Mouse (Mus musculus): ENCODE measurements around the gene Fkbp1b. TPM values are rescaled to one million over a fixed set of nuclear protein-coding genes. Genes with fewer than 3 reads are reported as not detected.
"Not testable (repeated sequence)": the region's sequence is repeated elsewhere in the genome, so short reads cannot be mapped to it uniquely, and the experiment has no call there.

The Fkbp1b gene
- 10 to 100 TPM; 43.3 to 56.1 TPM for total RNA-seq (2021)
- long read RNA-seq, transcript Fkbp1b-201 (4 exons, 976 nt), result major isoform, 23 of 29 reads
- long read RNA-seq, partial matches to known transcripts, result 0 of 29 reads
- long read RNA-seq, other reads (novel, unspliced or antisense), result 4 of 29 reads

GRCm38 (mm10) chr12:4841392-4841887 is at the start of gene Fkbp1b:
TSS of gene Fkbp1b (minus strand) at chr12:4841591.
- peak in 1 of 2 experiments; percentile 52 for DNase-seq (ENCODE audit: low spot score in 2 of 2)

DNA sequence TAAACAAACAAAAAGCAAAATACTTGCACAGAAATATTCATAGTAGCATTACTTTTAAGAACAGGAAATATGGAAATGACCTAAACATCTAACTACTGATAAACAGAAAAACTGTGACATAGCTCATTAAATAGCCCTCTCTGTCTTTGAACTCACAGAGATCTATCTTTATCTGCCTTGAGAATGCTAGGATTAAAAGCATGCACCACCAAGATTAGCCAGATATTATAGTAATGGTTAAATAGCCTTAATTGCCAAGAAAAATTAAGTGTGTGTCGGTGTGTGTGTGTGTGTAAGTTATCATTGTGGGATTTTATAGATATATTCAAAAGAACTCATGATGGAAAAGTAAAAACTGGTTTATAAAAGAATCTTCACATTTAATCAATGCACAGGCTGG is 48.5 kb upstream of the Fkbp1b start:
- no peak for DNase-seq (ENCODE audit: low spot score in 2 of 2)

- DNase-seq (ENCODE audit: low spot score in 2 of 2), result no peak
Observed at GRCm38 (mm10) chr12:4889251-4889650, 47.9 kb upstream of the Fkbp1b start.

DNA sequence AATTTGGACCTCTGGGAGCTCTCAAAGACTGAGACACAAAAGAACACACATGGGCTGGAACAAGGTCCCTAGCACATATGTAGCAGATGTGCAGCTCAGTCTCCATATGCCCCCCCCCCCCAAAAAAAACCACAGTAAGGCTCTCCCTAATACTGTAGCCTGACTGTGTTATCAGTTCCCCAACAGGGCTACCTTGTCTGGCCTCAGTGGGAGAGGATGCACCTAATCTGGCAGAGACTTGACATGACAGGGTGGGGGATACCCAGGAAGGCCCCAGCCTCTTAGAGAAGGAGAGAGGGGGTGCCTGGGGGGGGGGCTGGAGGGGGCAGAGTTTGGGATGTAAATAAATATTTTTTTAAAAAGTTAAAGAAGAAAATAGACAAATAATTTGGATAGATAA is 47.3 kb upstream of the Fkbp1b start:
- no peak for DNase-seq (ENCODE audit: low spot score in 2 of 2)

- not testable (repeated sequence) for DNase-seq (ENCODE audit: low spot score in 2 of 2)
Observed at GRCm38 (mm10) chr12:4886581-4886980, 45.2 kb upstream of the Fkbp1b start.

- DNase-seq (ENCODE audit: low spot score in 2 of 2), result no peak
Observed at GRCm38 (mm10) chr12:4885062-4885461, 43.7 kb upstream of the Fkbp1b start.

DNA sequence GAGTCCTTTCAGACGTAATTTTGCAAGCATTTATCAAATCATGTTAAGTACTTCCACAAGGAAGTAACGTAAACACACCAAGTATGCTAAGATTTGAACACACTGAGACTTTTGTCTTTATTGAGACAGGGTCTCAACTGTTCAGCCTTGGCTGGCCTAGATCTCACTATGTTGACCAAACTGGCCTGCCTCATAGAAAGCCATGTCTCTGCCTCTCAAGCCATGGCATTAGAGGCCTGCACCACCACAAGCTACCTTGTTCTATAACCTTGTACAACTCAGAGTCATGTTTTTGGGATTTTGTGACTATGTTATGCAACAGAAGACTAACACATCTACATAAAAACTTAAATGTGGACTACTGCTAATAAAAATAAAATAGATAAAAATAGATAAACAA is 40.7 kb upstream of the Fkbp1b start:
- no peak for DNase-seq (ENCODE audit: low spot score in 2 of 2)

- DNase-seq (ENCODE audit: low spot score in 2 of 2), result no peak
Observed at GRCm38 (mm10) chr12:4879048-4879447, 37.7 kb upstream of the Fkbp1b start.

- DNase-seq (ENCODE audit: low spot score in 2 of 2), result no peak
Observed at GRCm38 (mm10) chr12:4878296-4878783, 36.9 kb upstream of the Fkbp1b start.

- no peak for DNase-seq (ENCODE audit: low spot score in 2 of 2)
Observed at GRCm38 (mm10) chr12:4875623-4876022, 34.2 kb upstream of the Fkbp1b start.

DNA sequence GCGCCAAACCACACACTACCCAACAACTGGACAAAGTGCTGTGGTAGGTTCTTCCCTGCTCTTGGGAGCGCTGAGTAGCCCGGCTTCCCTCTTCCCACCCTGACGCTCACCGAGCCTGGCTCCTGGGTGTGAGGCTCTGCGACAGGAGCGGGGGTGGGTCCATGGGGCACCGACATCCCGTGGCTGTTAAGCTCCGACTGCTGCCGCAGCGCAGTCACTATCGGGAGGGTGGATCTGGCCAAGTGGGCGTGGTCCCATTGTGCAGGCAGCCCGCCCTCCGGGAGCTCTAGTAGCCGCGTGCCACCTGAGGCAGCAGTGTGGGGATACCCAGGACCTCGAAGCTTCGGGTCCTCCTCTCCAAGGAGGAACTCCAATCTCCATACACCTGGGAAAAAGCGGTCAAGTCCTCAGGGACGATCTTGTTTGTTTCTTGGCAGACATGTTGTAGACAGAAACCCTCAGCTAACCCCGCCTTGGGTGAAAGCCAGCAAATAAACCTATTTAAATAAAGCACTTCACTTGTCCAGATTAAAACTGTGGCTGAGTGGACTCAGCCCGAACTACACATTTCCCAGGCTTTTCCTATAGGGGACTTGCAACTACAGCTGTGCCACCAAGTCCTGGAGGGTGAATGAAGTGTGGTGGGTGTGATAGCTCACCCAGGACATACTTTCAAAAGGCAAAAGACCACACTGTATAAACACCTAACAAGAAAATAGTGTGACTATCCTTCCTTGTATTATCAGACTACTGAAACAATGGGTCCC is 33.0 kb upstream of the Fkbp1b start, which contains the start of gene Mfsd2b:
Gene Mfsd2b (minus strand): TSS at position 199 of the 767 bp plus-strand sequence.
- DNase-seq (ENCODE audit: low spot score in 2 of 2), result peak in 1 of 2 experiments; percentile 28

DNA sequence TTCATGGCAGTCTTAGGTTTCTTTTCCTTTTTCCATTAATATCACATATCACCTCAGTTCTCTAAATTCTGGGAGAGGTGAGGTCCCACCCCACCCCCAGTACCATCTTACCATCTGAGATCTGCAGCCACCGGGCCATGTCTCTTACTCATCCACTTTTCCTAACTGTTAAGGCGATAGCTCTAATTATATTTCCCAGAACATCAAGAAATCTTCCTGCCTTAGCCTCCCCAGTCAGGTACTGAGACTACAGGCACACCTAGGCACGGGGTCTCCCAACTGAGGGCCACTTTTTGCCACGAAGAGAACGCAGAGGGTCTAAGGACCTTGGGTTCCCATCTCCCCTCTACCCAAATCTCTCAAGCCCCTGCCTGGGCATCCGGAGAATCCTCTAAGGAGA is 32.1 kb upstream of the Fkbp1b start:
- no peak for DNase-seq (ENCODE audit: low spot score in 2 of 2)

- DNase-seq (ENCODE audit: low spot score in 2 of 2), result no peak
Observed at GRCm38 (mm10) chr12:4872983-4873477, 31.6 kb upstream of the Fkbp1b start.

DNA sequence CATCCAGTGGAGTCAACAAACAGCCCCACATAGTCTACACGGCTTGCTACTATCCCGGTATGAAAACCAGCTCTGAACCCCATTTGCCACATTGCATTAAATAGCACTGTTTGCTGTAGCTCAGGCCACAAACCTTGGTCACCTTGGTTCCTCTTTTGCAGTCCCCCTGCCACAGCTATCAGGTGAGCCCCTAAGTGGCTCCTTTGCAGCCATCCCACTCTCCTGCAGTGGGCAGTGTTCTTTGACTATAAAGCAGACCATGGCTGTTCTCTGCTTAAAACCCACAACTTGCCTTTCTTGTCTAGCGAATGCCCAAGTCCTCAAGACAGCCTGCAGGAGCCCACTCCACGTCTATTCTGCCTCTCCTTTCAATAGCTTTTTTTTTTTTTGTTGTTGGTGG is 30.9 kb upstream of the Fkbp1b start:
- DNase-seq (ENCODE audit: low spot score in 2 of 2), result no peak

- no peak for DNase-seq (ENCODE audit: low spot score in 2 of 2)
Observed at GRCm38 (mm10) chr12:4871260-4871659, 29.9 kb upstream of the Fkbp1b start.

DNA sequence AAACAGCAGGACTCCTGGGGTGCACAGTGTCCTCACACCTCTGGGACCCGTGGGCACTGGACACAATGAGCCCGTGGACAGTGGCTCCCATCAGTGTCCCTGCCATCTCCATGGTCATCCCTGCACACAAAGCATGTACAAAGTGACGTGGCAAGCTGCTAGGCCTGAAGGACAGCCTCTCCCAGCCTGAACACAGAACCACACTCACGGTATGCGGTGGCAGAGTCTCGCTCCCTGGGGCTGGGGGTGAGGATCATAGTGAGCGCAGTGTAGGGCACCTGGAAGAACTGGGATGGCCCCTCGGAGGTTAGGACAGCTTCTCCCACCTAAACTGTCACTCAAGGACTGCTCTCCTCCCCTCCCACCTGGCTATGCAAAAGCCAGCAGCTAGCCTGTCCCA is 27.5 kb upstream of the Fkbp1b start:
- no peak for DNase-seq (ENCODE audit: low spot score in 2 of 2)

- DNase-seq (ENCODE audit: low spot score in 2 of 2), result peak; percentile 30 to 55
Observed at GRCm38 (mm10) chr12:4864338-4864690, 22.9 kb upstream of the Fkbp1b start.

- no peak for DNase-seq (ENCODE audit: low spot score in 2 of 2)
Observed at GRCm38 (mm10) chr12:4863654-4864337, 22.4 kb upstream of the Fkbp1b start.

- DNase-seq (ENCODE audit: low spot score in 2 of 2), result no peak
Observed at GRCm38 (mm10) chr12:4862672-4863071, 21.3 kb upstream of the Fkbp1b start.

DNA sequence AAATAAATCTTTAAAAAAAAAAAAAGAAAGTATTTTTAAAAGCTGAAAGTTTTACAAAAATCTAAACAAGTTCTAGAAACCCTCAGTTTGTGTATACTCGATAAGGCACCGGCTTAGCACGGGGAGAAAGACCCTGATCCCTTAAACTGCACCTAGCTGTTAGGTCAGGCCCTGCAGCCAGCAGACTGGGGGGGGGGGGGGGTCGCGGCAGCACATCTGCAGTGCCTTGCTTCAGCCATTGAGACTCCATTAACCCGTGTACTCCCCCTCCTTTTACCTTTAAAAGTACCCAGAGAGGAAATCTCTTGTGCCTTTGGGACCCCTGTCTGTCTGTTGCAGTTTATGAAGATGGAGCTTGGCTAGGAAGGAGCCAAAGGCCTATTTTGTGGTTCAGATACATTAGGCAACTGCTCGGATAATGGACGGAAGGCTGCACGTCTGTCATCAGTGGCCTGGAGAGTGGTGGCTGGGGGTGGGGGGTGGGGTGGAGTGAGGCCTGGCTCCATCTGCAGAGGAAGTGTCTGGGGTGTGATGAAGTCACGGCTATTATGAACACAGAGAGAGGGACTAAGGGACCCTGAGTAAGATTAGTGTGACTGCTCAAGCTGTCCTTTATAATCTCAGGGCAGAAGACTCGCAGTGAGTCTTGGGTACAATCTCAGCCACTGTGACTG is 18.0 kb upstream of the Fkbp1b start:
- no peak for DNase-seq (ENCODE audit: low spot score in 2 of 2)

- DNase-seq (ENCODE audit: low spot score in 2 of 2), result no peak
Observed at GRCm38 (mm10) chr12:4856834-4857233, 15.4 kb upstream of the Fkbp1b start.

Measured in layer of hippocampus, adult 18-20 months (tissue).